Comparison of ENCODE assay signal across 22 mouse cellular contexts in genomic region chr13:114271410-114272105, GRCm38 (mm10).
DNase-seq lines count a peak whose midpoint lies in the region; ATAC-seq lines count a peak whose summit lies in the region.
"Had no signal": no experiment of that assay in that cellular context is flagged by ENCODE, and none has a peak within 500 bp of the region (broad histone marks: within the 10 kb centered on the region; RNA-seq: fewer than 3 reads in every experiment).

No protein-coding gene starts in this region.

- no peak for DNase-seq in kidney, adult 11 months
- DNase-seq in intestine, embryonic 14.5 days (ENCODE audit: low spot score) = peak; percentile 58
- no peak for DNase-seq in liver, embryonic 11.5 days (ENCODE audit: low spot score)
- DNase-seq in right cerebral cortex, postnatal 36 days (ENCODE audit: low spot score in 2 of 2) = no peak
- DNase-seq in layer of hippocampus, postnatal 10 days (ENCODE audit: low spot score in 2 of 2) = no peak
- DNase-seq: cerebellum, adult 9-11 months; gastrocnemius, postnatal 10 days; heart, adult 2 months; lung, postnatal 10 days; retina, postnatal 1 day had no signal

- H3K9me3 ChIP-seq in kidney, embryonic 14.5 days (ENCODE audit: control insufficient read depth, low read length) = no peaks in the 10 kb centered on the region
- H3K9me3 ChIP-seq in intestine, embryonic 14.5 days (ENCODE audit: control insufficient read depth, low read length) = peaks cover 5% of the 10 kb centered on the region; the same call in 1 of the 2 replicates
- H3K9me3 ChIP-seq in liver, embryonic 11.5 days (ENCODE audit: control insufficient read depth, low read length) = no peaks in the 10 kb centered on the region
- no peaks in the 10 kb centered on the region for H3K9me3 ChIP-seq in stomach, embryonic 15.5 days
- H3K9me3 ChIP-seq: embryonic facial prominence, embryonic 15.5 days; forebrain, embryonic 10.5 days; heart, embryonic 15.5 days; hindbrain, embryonic 10.5 days; limb, embryonic 12.5 days had no signal

- H3K27me3 ChIP-seq in kidney, embryonic 14.5 days (ENCODE audit: control insufficient read depth, insufficient read depth, low read length) = no peaks in the 10 kb centered on the region
- H3K27me3 ChIP-seq in intestine, embryonic 14.5 days (replicated peaks; ENCODE audit: control insufficient read depth, insufficient read depth, low read length) = no peaks in the 10 kb centered on the region
- no peaks in the 10 kb centered on the region for H3K27me3 ChIP-seq in liver, embryonic 11.5 days (replicated peaks; ENCODE audit: control insufficient read depth, insufficient read depth, low read length)
- H3K27me3 ChIP-seq in stomach, embryonic 15.5 days (replicated peaks) = no peaks in the 10 kb centered on the region
- H3K27me3 ChIP-seq: embryonic facial prominence, embryonic 15.5 days; heart, embryonic 15.5 days; limb, embryonic 12.5 days; megakaryocyte, embryonic 14.5 days; Patski had no signal

- no peaks in the 10 kb centered on the region for H3K4me1 ChIP-seq in kidney, embryonic 14.5 days (ENCODE audit: control insufficient read depth, insufficient read depth, low read length)
- H3K4me1 ChIP-seq in intestine, embryonic 14.5 days (replicated peaks; ENCODE audit: control insufficient read depth, insufficient read depth, low read length) = peaks cover 4% of the 10 kb centered on the region; the same call in 1 of the 2 replicates
- no peaks in the 10 kb centered on the region for H3K4me1 ChIP-seq in liver, embryonic 11.5 days (replicated peaks; ENCODE audit: control insufficient read depth, insufficient read depth, low read length)
- H3K4me1 ChIP-seq in stomach, embryonic 15.5 days = no peaks in the 10 kb centered on the region
- H3K4me1 ChIP-seq: embryonic facial prominence, embryonic 15.5 days; forebrain, embryonic 10.5 days; heart, embryonic 15.5 days; hindbrain, embryonic 10.5 days; limb, embryonic 12.5 days; megakaryocyte, embryonic 14.5 days had no signal

- 58% methylated on average over 16 of the region's 16 CpGs for WGBS in kidney, embryonic 14.5 days
- WGBS in intestine, embryonic 14.5 days = 56% methylated on average over 16 of the region's 16 CpGs
- 73% methylated on average over 16 of the region's 16 CpGs for WGBS in liver, embryonic 11.5 days
- 56% methylated on average over 16 of the region's 16 CpGs for WGBS in stomach, embryonic 15.5 days

- H3K27ac ChIP-seq in kidney, embryonic 14.5 days (ENCODE audit: low read depth, low read length) = no peak overlapping the region; the same call in 1 of the 2 replicates
- no peak overlapping the region for H3K27ac ChIP-seq in intestine, embryonic 14.5 days (ENCODE audit: low read depth)
- H3K27ac ChIP-seq in liver, embryonic 11.5 days (ENCODE audit: low read depth, low read length) = no peak overlapping the region
- H3K27ac ChIP-seq in stomach, embryonic 15.5 days = no peak overlapping the region
- H3K27ac ChIP-seq: embryonic facial prominence, embryonic 15.5 days; forebrain, embryonic 10.5 days; heart, adult 2 months; heart, embryonic 15.5 days; hindbrain, embryonic 10.5 days; left cerebral cortex, adult 2 months; limb, embryonic 12.5 days had no signal

- H3K9ac ChIP-seq in kidney, embryonic 14.5 days (ENCODE audit: low read depth, low read length) = no peak overlapping the region
- H3K9ac ChIP-seq in intestine, embryonic 14.5 days (ENCODE audit: low read length) = no peak overlapping the region
- H3K9ac ChIP-seq in liver, embryonic 11.5 days (ENCODE audit: low read depth, low read length) = no peak overlapping the region
- H3K9ac ChIP-seq in stomach, embryonic 15.5 days = no peak overlapping the region
- H3K9ac ChIP-seq: embryonic facial prominence, embryonic 15.5 days; heart, embryonic 15.5 days; limb, embryonic 12.5 days had no signal

- ATAC-seq in kidney, embryonic 14.5 days (ENCODE audit: low FRiP score, low TSS enrichment) = 0 out of 2 replicates have a peak, but pooled peaks have one; percentile 57
- ATAC-seq in intestine, embryonic 14.5 days (replicated peaks; ENCODE audit: low FRiP score, low TSS enrichment, low read depth) = no peak
- ATAC-seq in liver, embryonic 11.5 days (replicated peaks; ENCODE audit: low FRiP score) = peak; percentile 43; the same call in 1 of the 2 replicates
- no peak for ATAC-seq in stomach, embryonic 15.5 days (ENCODE audit: insufficient read depth, low FRiP score, low read depth)
- ATAC-seq: inflammation-experienced regulatory T-cells, adult 6 months; midbrain, embryonic 16.5 days; Patski had no signal

- H3K36me3 ChIP-seq in kidney, embryonic 14.5 days (ENCODE audit: control insufficient read depth, insufficient read depth, low read length) = no peaks in the 10 kb centered on the region
- H3K36me3 ChIP-seq in intestine, embryonic 14.5 days (ENCODE audit: control insufficient read depth, insufficient read depth, low read length) = no peaks in the 10 kb centered on the region
- H3K36me3 ChIP-seq in liver, embryonic 11.5 days (ENCODE audit: control insufficient read depth, insufficient read depth, low read length) = no peaks in the 10 kb centered on the region
- no peaks in the 10 kb centered on the region for H3K36me3 ChIP-seq in stomach, embryonic 15.5 days
- H3K36me3 ChIP-seq: embryonic facial prominence, embryonic 15.5 days; forebrain, embryonic 10.5 days; heart, embryonic 15.5 days; hindbrain, embryonic 10.5 days; limb, embryonic 12.5 days had no signal

- H3K4me2 ChIP-seq in kidney, embryonic 14.5 days (replicated peaks; ENCODE audit: low read depth, low read length) = no peak overlapping the region
- H3K4me2 ChIP-seq in intestine, embryonic 14.5 days (ENCODE audit: low read length) = no peak overlapping the region
- no peak overlapping the region for H3K4me2 ChIP-seq in liver, embryonic 11.5 days
- H3K4me2 ChIP-seq in stomach, embryonic 15.5 days = 0 out of 2 replicates have a peak overlapping the region, but pooled peaks have one; percentile 5
- H3K4me2 ChIP-seq: embryonic facial prominence, embryonic 15.5 days; heart, embryonic 15.5 days; limb, embryonic 12.5 days had no signal

- H3K4me3 ChIP-seq in kidney, embryonic 14.5 days (ENCODE audit: low read length) = no peak overlapping the region
- H3K4me3 ChIP-seq in intestine, embryonic 14.5 days (ENCODE audit: low read depth, low read length) = no peak overlapping the region
- no peak overlapping the region for H3K4me3 ChIP-seq in liver, embryonic 11.5 days (ENCODE audit: low read depth, low read length)
- H3K4me3 ChIP-seq in stomach, embryonic 15.5 days (replicated peaks) = no peak overlapping the region
- H3K4me3 ChIP-seq: embryonic facial prominence, embryonic 15.5 days; forebrain, embryonic 10.5 days; heart, adult 2 months; heart, embryonic 15.5 days; hindbrain, embryonic 10.5 days; left cerebral cortex, adult 2 months; limb, embryonic 12.5 days; megakaryocyte, embryonic 14.5 days had no signal

Comparison
In these comparisons a context has a peak if more than half of its experiments do, and no peak if none do; other contexts are left out.
1. ATAC-seq: peak in kidney, embryonic 14.5 days (single experiment) and liver, embryonic 11.5 days (single experiment); none in intestine, embryonic 14.5 days (single experiment) and stomach, embryonic 15.5 days (single experiment).